Mouse (Mus musculus): ENCODE measurements around the gene Cplx3. TPM values are rescaled to one million over a fixed set of nuclear protein-coding genes. Genes with fewer than 3 reads are reported as not detected.

Cplx3 gene
- polyA plus RNA-seq, 1 experiment, result not detected

- H3K27ac ChIP-seq (replicated peaks; ENCODE audit: low read depth, low read length), result no peak overlapping the region
- H3K4me1 ChIP-seq (ENCODE audit: control insufficient read depth, insufficient read depth, insufficient read length, low read length), result peaks cover 20% of the 10 kb centered on the region
- no peak overlapping the region for H3K4me3 ChIP-seq (ENCODE audit: insufficient read depth, low read depth, low read length)
Observed at GRCm38 (mm10) chr9:57564609-57565008, 41.5 kb downstream of the Cplx3 start.

DNA sequence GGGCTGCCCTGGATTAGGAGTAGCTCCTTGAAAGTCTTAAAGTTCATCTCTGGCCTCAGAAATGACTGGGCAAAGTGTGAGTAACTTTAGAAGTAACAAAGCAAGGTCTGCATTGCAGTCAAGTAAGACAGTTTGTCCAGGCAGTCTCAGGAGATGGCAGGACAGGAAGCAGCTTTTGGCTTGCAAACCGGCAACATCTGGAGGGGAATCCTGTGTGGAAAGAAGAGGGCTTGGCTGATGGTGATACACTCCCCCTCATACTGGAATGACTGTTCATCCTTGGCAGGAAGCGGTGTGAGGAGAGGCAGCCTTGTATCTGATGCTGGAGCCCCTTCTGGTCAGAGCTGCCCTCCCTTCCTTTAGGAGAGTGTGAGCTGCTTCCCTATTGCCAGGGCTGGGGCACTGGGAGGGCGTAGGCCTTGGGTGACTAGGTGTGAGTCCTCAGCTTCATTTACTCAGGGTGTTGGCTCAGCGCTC lies 43.1 kb downstream of the Cplx3 start:
- H3K27ac ChIP-seq (replicated peaks; ENCODE audit: low read depth, low read length), result 0 out of 2 replicates have a peak overlapping the region, but pooled peaks have one; percentile 7
- H3K4me3 ChIP-seq (ENCODE audit: insufficient read depth, low read depth, low read length), result no peak overlapping the region
- peaks cover 20% of the 10 kb centered on the region for H3K4me1 ChIP-seq (ENCODE audit: control insufficient read depth, insufficient read depth, insufficient read length, low read length)

DNA sequence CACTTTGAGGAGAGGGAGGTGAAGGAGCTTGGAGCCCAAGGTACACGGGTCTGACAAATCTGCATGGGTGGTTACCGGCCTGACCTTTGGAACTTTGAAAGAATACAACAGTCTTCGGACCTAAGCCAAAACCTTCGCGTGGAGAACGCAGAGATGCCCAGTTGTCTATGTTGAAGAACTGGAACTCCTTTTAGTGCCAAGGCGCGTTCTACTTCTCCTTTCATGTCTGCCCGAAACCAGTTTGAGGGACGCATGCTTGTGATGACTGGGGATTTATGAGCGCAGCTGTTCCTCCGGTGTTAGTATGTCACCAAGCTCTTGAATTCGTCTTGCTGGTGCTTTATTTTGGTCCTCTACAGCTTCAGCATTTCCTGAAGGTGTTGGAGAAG lies 44.4 kb downstream of the Cplx3 start:
- H3K27ac ChIP-seq (replicated peaks; ENCODE audit: low read depth, low read length), result 0 out of 2 replicates have a peak overlapping the region, but pooled peaks have one; percentile 20
- H3K4me1 ChIP-seq (ENCODE audit: control insufficient read depth, insufficient read depth, insufficient read length, low read length), result peaks cover 20% of the 10 kb centered on the region
- peak overlapping the region; percentile 96 for H3K4me3 ChIP-seq (ENCODE audit: insufficient read depth, low read depth, low read length)

DNA sequence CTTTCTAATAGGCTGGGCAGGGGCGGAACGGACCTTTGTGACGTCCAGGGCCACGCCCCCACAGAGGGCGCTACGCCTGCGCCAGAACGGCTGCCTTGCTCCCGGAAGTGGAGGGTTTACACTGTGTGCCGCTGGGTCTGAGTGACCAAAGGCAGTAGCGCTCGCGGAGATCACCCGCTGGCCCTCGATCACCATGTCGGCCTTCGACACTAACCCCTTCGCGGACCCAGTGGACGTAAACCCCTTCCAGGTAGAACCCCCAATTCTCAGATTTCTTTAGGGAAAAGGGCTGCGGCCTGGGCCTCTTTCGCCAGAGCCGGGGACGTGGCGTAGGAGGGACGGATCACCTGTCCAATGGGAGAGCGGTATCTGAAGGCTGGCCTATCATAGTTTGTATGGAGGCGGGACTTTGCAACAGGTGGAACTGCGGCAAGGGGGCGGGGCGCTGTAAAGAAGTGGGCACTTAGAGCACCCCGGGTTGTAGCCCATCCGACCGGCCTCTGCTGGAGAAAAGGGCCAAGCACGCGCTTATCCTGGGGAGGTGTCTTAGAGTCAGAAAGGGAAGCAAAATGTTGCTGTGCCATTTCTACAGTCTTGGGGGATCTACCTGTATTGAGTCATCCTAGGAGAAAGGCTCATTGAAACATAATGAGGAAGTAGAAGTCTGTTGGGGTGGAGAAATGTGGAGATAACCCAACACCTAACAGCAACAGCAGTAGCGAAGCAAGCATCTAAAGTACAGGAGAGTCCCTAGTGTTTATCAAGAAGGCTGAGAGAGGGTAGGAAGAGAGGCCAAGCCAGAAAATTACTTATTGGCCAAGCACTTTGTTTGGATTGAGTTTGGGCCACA lies 45.0 kb downstream of the Cplx3 start, which contains the start of gene Scamp2:
Gene Scamp2 (plus strand): TSS at position 83 of the 850 bp plus-strand sequence.
- Histone ChIP-seq H3K4me3 (ENCODE audit: insufficient read depth, low read depth, low read length) (peak within 1 kb of the TSS; percentile 96), H3K4me1 (ENCODE audit: control insufficient read depth, insufficient read depth, insufficient read length, low read length) (peaks cover 18% of the 10 kb centered on the region), H3K27ac (replicated peaks; ENCODE audit: low read depth, low read length) (peak within 1 kb of the TSS; percentile 94)

- Histone ChIP-seq H3K4me3 (ENCODE audit: insufficient read depth, low read depth, low read length) (peak overlapping the region; percentile 96), H3K4me1 (ENCODE audit: control insufficient read depth, insufficient read depth, insufficient read length, low read length) (peaks cover 12% of the 10 kb centered on the region), H3K27ac (replicated peaks; ENCODE audit: low read depth, low read length) (peak overlapping the region; percentile 64)
Observed at GRCm38 (mm10) chr9:57560263-57560662, 45.8 kb downstream of the Cplx3 start.

DNA sequence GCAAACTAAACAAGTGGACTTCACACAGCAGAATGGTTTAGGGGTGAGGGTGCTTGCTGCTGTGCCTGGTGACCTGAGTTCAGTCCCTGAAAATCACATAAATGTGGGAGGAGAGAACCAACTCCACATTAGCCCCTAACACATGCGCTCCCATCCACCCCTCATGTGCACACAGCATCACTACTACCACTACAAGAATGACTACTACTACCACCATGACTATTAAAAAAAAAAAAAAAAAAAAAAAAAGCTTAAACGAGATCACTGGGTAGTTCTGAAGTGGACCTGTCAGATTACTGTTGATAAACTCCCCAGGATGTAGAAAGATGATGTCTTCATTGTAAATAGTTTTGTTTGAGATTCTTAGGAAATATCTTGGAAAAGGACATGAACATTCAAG lies 46.5 kb downstream of the Cplx3 start:
- H3K27ac ChIP-seq (replicated peaks; ENCODE audit: low read depth, low read length), result no peak overlapping the region
- H3K4me1 ChIP-seq (ENCODE audit: control insufficient read depth, insufficient read depth, insufficient read length, low read length), result peaks cover 12% of the 10 kb centered on the region
- no peak overlapping the region for H3K4me3 ChIP-seq (ENCODE audit: insufficient read depth, low read depth, low read length)

GRCm38 (mm10) chr9:57558625-57559024 lies 47.5 kb downstream of the Cplx3 start:
- Histone ChIP-seq H3K4me1 (ENCODE audit: control insufficient read depth, insufficient read depth, insufficient read length, low read length) (peaks cover 12% of the 10 kb centered on the region), H3K27ac (replicated peaks; ENCODE audit: low read depth, low read length) (no peak overlapping the region; the same call in 1 of the 2 replicates), H3K4me3 (ENCODE audit: insufficient read depth, low read depth, low read length) (no peak overlapping the region)

DNA sequence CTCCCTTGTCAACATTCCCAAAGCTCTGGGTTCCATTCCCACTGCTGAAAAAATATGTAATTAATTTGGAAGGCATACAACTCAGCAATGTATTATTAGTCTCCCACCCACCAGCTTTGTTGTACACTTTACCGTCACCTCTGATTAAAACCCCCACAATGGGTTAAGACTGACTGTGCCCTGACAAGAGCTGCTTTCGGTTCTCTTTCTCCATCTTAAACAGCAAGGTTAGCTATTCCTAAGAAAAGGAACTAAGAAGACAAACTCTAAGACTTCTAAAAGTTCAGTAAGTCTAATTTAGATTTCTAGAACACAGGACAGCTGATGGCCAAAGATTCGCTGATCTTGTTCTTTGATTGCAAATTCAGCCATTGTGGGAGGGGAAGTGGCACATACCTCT lies 48.9 kb downstream of the Cplx3 start:
- Histone ChIP-seq H3K4me1 (ENCODE audit: control insufficient read depth, insufficient read depth, insufficient read length, low read length) (peaks cover 7% of the 10 kb centered on the region; the same call in 1 of the 2 replicates), H3K27ac (replicated peaks; ENCODE audit: low read depth, low read length) (no peak overlapping the region), H3K4me3 (ENCODE audit: insufficient read depth, low read depth, low read length) (no peak overlapping the region)

- Histone ChIP-seq H3K4me3 (ENCODE audit: insufficient read depth, low read depth, low read length) (no peak overlapping the region), H3K4me1 (ENCODE audit: control insufficient read depth, insufficient read depth, insufficient read length, low read length) (peaks cover 5% of the 10 kb centered on the region; the same call in 1 of the 2 replicates), H3K27ac (replicated peaks; ENCODE audit: low read depth, low read length) (no peak overlapping the region)
Observed at GRCm38 (mm10) chr9:57554753-57555152, 51.3 kb downstream of the Cplx3 start.

DNA sequence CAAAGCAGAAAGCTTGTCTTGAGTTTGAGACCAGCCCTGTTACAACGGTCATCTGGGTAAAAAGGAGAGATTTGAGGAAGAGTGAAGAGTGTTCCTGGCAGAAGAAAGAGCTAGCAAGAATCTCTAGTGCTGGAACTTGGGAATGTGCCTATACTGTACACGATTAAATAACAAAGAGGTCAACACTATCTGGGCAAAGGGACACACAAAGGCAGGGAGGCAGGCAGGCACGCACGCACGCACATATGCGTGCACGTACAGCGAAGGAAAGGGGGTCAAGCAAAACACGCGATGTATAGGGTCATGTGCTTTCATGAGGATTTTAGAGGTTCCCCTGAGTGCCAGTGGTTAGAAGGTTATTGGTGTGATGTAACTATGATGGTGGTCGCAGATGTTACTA lies 53.0 kb downstream of the Cplx3 start:
- Histone ChIP-seq H3K27ac (replicated peaks; ENCODE audit: low read depth, low read length) (no peak overlapping the region), H3K4me1 (ENCODE audit: control insufficient read depth, insufficient read depth, insufficient read length, low read length) (peaks cover 5% of the 10 kb centered on the region; the same call in 1 of the 2 replicates), H3K4me3 (ENCODE audit: insufficient read depth, low read depth, low read length) (no peak overlapping the region)

DNA sequence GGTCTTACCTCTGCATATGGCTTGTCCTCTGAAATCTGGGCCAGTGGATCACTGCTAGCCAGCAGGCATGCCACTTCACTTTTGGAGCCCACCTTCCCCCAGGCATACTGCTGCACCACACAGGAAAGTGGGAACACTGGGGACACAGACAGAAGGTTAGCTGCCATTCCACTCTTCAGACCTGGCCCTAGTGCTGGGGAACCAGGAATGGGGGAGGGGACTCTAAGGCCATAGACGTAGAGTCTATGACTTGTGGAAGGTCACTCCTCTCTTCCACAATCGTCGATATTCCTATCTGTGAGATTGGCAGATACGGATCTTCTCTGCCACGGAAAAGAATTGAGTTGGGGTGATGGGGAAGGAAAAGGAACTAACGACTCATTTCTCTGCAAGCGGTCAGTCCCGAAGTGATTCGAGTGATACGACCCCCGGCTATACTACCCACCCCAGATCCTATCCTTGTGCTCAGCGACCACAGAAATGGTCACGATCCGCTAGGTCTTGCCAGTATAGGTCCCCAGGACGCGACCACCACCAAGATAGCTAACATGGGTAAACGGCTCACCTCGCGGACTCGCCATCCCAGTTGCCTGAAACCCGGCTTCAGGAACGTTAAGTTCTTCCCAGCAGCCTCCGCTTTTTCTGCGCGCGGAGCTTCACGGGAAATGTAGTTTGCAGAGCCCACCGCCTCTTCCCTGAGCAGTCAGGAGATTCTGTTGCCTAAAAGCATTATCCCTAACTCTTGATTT lies 53.8 kb downstream of the Cplx3 start, which contains the start of gene Mpi:
Gene Mpi (minus strand): TSS at position 625 of the 749 bp plus-strand sequence.
- H3K4me3 ChIP-seq (ENCODE audit: insufficient read depth, low read depth, low read length), result peak within 1 kb of the TSS; percentile 91
- H3K4me1 ChIP-seq (ENCODE audit: control insufficient read depth, insufficient read depth, insufficient read length, low read length), result peaks cover 5% of the 10 kb centered on the region; the same call in 1 of the 2 replicates
- peak within 1 kb of the TSS; percentile 40; the same call in 1 of the 2 replicates for H3K27ac ChIP-seq (replicated peaks; ENCODE audit: low read depth, low read length)

DNA sequence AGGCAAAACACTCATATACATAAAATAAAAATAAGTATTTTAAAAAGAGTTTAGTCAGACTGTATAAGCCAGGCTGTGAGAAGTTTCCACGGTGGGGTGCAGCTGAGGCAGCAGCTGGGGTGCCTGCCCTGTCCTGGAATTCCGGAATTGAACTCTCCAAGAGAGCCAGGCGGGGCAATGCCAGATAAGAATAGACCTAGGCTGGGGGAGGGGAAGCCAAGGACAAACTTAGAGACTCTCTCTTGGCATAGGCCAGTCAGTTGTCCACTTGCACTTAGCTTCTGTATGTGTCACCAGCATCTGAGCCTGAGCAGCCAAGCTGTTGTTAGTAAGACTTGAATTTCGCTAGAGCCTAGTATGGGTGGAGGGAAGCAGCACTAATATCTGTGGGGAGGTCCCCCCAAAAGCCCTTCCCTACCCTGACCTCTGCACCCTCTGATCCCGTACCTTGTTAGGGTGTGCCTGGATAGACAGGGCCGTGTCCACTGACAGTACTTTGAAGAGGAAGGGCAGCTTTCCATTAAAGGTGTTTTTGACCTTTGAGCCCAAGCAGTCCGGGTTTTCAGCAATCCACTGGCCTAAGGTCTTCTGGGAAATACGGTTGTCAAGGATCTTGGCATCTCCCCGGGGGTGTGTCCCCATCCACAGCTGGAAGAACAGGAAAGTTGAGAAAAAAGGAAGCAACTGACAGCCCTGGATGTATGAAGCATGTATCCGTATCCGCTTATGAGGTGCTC lies 55.8 kb downstream of the Cplx3 start:
- Histone ChIP-seq H3K27ac (replicated peaks; ENCODE audit: low read depth, low read length) (no peak overlapping the region), H3K4me3 (ENCODE audit: insufficient read depth, low read depth, low read length) (no peak overlapping the region), H3K4me1 (ENCODE audit: control insufficient read depth, insufficient read depth, insufficient read length, low read length) (peaks cover 5% of the 10 kb centered on the region; the same call in 1 of the 2 replicates)

Measured in brown adipose tissue, adult 24 weeks (tissue).